Mouse (Mus musculus) cortical plate, adult 2 months (tissue): Measurements from ENCODE around the gene Ubb.

Experiments used
- CTCF ChIP-seq: fragments of 200-500 bp; IDR thresholded peaks from 2 replicates; pipeline ENCODE4 v1.5.1; 2011; ENCODE audit warnings: mild to moderate bottlenecking, control low read depth, low read length; ENCODE audit not compliant: insufficient read depth; ENCODE audit errors: extremely low read depth
- POLR2A ChIP-seq: fragments of 200-500 bp; IDR thresholded peaks from 2 replicates; pipeline ENCODE4 v1.6.1; 2011; ENCODE audit warnings: mild to moderate bottlenecking, low read length, control low read depth; ENCODE audit not compliant: insufficient read depth; ENCODE audit errors: extremely low read depth

DNA sequence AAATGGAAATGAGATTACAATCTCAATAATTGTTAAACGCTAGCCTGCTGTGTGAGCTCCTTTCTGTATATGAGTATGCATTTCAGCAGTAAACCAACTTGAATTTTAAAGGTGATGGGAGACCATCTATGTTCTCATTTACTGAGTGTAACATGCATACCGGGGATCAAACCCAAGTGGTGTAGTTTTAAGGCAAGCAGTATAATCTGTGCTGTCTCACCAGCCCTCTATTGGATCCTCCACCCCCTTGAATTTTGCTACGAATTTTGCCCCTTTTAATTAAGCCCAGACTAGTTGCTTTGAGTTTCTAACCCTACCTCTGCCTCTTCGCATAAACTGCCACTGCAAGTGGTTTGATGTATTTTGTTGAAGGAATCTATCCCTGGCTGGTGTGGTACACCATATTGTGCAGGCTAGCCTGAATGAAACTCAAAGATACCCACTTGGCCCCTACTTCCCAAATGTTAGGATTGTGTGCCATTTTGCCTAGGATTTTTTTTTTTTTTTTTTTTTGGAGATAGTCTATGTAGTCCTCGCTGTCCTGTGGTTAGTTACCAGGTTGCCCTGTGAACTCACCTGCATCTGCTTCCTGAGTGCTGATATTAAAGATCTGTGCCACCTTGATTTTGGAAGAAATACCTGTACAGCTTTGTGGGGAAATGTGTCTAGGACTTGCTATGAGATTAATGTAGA, 3.3 kb downstream of the Ubb start:
- no peak for TF ChIP-seq CTCF
- TF ChIP-seq POLR2A = no peak
